Mouse (Mus musculus) intestine, embryonic 16.5 days (tissue): ENCODE results near the gene Gpt2. TPM values are rescaled to one million over a fixed set of nuclear protein-coding genes. Genes with fewer than 3 reads are reported as not detected.

ENCODE experiments used
- ATAC-seq: fragments of 200-750 bp; cut with Nextera tagmentation; 2 replicates; pipeline ENCODE4 v1.8.0; 2017; ENCODE audit warnings: moderate TSS enrichment, moderate library complexity
- H3K27ac ChIP-seq: fragments of 300-500 bp; sonication (generic); 2 replicates; pipeline ENCODE4 v1.5.1; 2014; ENCODE audit warnings: mild to moderate bottlenecking, low read length
- H3K27me3 ChIP-seq: fragments of 300-500 bp; sonication (generic); replicated peaks from 2 replicates; pipeline ENCODE4 v1.6.1; 2014; ENCODE audit warnings: low read length, control low read depth, mixed read lengths; ENCODE audit not compliant: control insufficient read depth, insufficient read depth
- H3K36me3 ChIP-seq: fragments of 300-500 bp; sonication (generic); 2 replicates; pipeline ENCODE4 v1.6.1; 2014; ENCODE audit warnings: low read length, control low read depth; ENCODE audit not compliant: control insufficient read depth, insufficient read depth
- H3K4me1 ChIP-seq: fragments of 300-500 bp; sonication (generic); 2 replicates; pipeline ENCODE4 v1.6.1; 2014; ENCODE audit warnings: low read length, control low read depth, mixed read lengths; ENCODE audit not compliant: control insufficient read depth, insufficient read depth
- H3K4me2 ChIP-seq: fragments of 300-500 bp; sonication (generic); 2 replicates; pipeline ENCODE4 v1.6.1; 2014; ENCODE audit warnings: low read depth, low read length, control low read depth
- H3K4me3 ChIP-seq: fragments of 300-500 bp; sonication (generic); 2 replicates; pipeline ENCODE4 v1.5.1; 2014; ENCODE audit warnings: mild to moderate bottlenecking, low read length
- H3K9ac ChIP-seq: fragments of 300-500 bp; sonication (generic); 2 replicates; pipeline ENCODE4 v1.6.1; 2014; ENCODE audit warnings: low read depth, low read length
- H3K9me3 ChIP-seq: fragments of 300-500 bp; sonication (generic); 2 replicates; pipeline ENCODE4 v1.6.1; 2016; ENCODE audit warnings: low read length, control low read depth; ENCODE audit not compliant: control insufficient read depth
- WGBS: fragments of 180-500 bp; shearing (Covaris S2); extraction: QIAGEN DNeasy Blood & Tissue Kit; methylation state at CpG from one replicate; pipeline ENCODE4 v1.1.7; 2014; 5-methylcytosine and 5-hydroxymethylcytosine counted together
- polyA plus RNA-seq: library from polyadenylated mRNA; unstranded; fragments of >200 nt; fragmentation: Nextera tagmentation; extraction: Ambion mirVana; gene quantifications from 2 replicates; pipeline ENCODE4 v1.2.1, GENCODE M21; 2015

Gpt2 gene
- polyA plus RNA-seq, 1 experiment from 2014 or later, result 12.4 TPM

GRCm38 (mm10) chr8:85460804-85461203 lies 31.6 kb upstream of the Gpt2 start:
- Histone ChIP-seq H3K9me3 (no peaks in the 10 kb centered on the region), H3K4me2 (no peak overlapping the region), H3K4me1 (no peaks in the 10 kb centered on the region), H3K9ac (no peak overlapping the region), H3K4me3 (no peak overlapping the region), H3K27ac (no peak overlapping the region), H3K36me3 (no peaks in the 10 kb centered on the region), H3K27me3 (no peaks in the 10 kb centered on the region)
- 37% methylated on average over 5 of the region's 5 CpGs for WGBS
- ATAC-seq, result no peak

- 83% methylated on average over 3 of the region's 3 CpGs for WGBS
- Histone ChIP-seq H3K4me3 (no peak overlapping the region), H3K9me3 (no peaks in the 10 kb centered on the region), H3K4me2 (no peak overlapping the region), H3K27me3 (no peaks in the 10 kb centered on the region), H3K9ac (no peak overlapping the region), H3K27ac (no peak overlapping the region), H3K36me3 (no peaks in the 10 kb centered on the region), H3K4me1 (no peaks in the 10 kb centered on the region)
- no peak for ATAC-seq
Measured at GRCm38 (mm10) chr8:85461377-85461776, 31.0 kb upstream of the Gpt2 start.

GRCm38 (mm10) chr8:85462441-85462840 lies 29.9 kb upstream of the Gpt2 start:
- H3K27ac ChIP-seq, result no peak overlapping the region
- H3K4me1 ChIP-seq, result no peaks in the 10 kb centered on the region
- no peaks in the 10 kb centered on the region for H3K36me3 ChIP-seq
- H3K27me3 ChIP-seq, result no peaks in the 10 kb centered on the region
- no peak overlapping the region for H3K4me3 ChIP-seq
- H3K4me2 ChIP-seq, result no peak overlapping the region
- no peak for ATAC-seq
- H3K9ac ChIP-seq, result no peak overlapping the region
- WGBS, result 68% methylated on average over 1 of the region's 1 CpGs
- no peaks in the 10 kb centered on the region for H3K9me3 ChIP-seq

GRCm38 (mm10) chr8:85464316-85464715 lies 28.1 kb upstream of the Gpt2 start:
- Histone ChIP-seq H3K9me3 (no peaks in the 10 kb centered on the region), H3K4me2 (no peak overlapping the region), H3K4me1 (no peaks in the 10 kb centered on the region), H3K4me3 (no peak overlapping the region), H3K36me3 (no peaks in the 10 kb centered on the region), H3K27me3 (no peaks in the 10 kb centered on the region), H3K27ac (no peak overlapping the region), H3K9ac (no peak overlapping the region)
- ATAC-seq, result no peak

- no peak for ATAC-seq
- Histone ChIP-seq H3K4me1 (no peaks in the 10 kb centered on the region), H3K9me3 (no peaks in the 10 kb centered on the region), H3K36me3 (no peaks in the 10 kb centered on the region), H3K4me3 (no peak overlapping the region), H3K27ac (no peak overlapping the region), H3K4me2 (no peak overlapping the region), H3K27me3 (no peaks in the 10 kb centered on the region), H3K9ac (no peak overlapping the region)
- WGBS, result 89% methylated on average over 4 of the region's 4 CpGs
Measured at GRCm38 (mm10) chr8:85466056-85466455, 26.3 kb upstream of the Gpt2 start.

GRCm38 (mm10) chr8:85470753-85471152 lies 21.6 kb upstream of the Gpt2 start:
- no peaks in the 10 kb centered on the region for H3K4me1 ChIP-seq

GRCm38 (mm10) chr8:85472800-85473199 lies 19.6 kb upstream of the Gpt2 start:
- H3K9me3 ChIP-seq, result no peaks in the 10 kb centered on the region
- no peak overlapping the region for H3K9ac ChIP-seq
- WGBS, result 66% methylated on average over 6 of the region's 6 CpGs
- H3K4me2 ChIP-seq, result no peak overlapping the region
- H3K4me3 ChIP-seq, result no peak overlapping the region
- H3K4me1 ChIP-seq, result no peaks in the 10 kb centered on the region
- H3K27me3 ChIP-seq, result no peaks in the 10 kb centered on the region
- no peak overlapping the region for H3K27ac ChIP-seq
- H3K36me3 ChIP-seq, result no peaks in the 10 kb centered on the region
- no peak for ATAC-seq

More at GRCm38 (mm10) chr8:85470753-85471152, 21.6 kb upstream of the Gpt2 start:
- WGBS, result 83% methylated on average over 8 of the region's 8 CpGs
- H3K4me2 ChIP-seq, result no peak overlapping the region
- H3K27ac ChIP-seq, result no peak overlapping the region
- H3K9ac ChIP-seq, result no peak overlapping the region
- H3K9me3 ChIP-seq, result no peaks in the 10 kb centered on the region
- no peaks in the 10 kb centered on the region for H3K27me3 ChIP-seq
- ATAC-seq, result no peak
- no peak overlapping the region for H3K4me3 ChIP-seq
- no peaks in the 10 kb centered on the region for H3K36me3 ChIP-seq

GRCm38 (mm10) chr8:85473246-85473645 lies 19.1 kb upstream of the Gpt2 start:
- WGBS, result 71% methylated on average over 4 of the region's 4 CpGs

GRCm38 (mm10) chr8:85474924-85475323 lies 17.5 kb upstream of the Gpt2 start:
- Histone ChIP-seq H3K36me3 (no peaks in the 10 kb centered on the region), H3K9ac (no peak overlapping the region), H3K27me3 (no peaks in the 10 kb centered on the region), H3K27ac (no peak overlapping the region), H3K4me1 (no peaks in the 10 kb centered on the region), H3K9me3 (no peaks in the 10 kb centered on the region), H3K4me3 (no peak overlapping the region), H3K4me2 (no peak overlapping the region)
- no peak for ATAC-seq
- WGBS, result 86% methylated on average over 3 of the region's 3 CpGs

More at GRCm38 (mm10) chr8:85473246-85473645, 19.1 kb upstream of the Gpt2 start:
- no peak overlapping the region for H3K9ac ChIP-seq
- H3K27me3 ChIP-seq, result no peaks in the 10 kb centered on the region
- no peak overlapping the region for H3K27ac ChIP-seq
- no peak overlapping the region for H3K4me2 ChIP-seq
- H3K4me3 ChIP-seq, result no peak overlapping the region
- no peak for ATAC-seq
- H3K36me3 ChIP-seq, result no peaks in the 10 kb centered on the region
- no peaks in the 10 kb centered on the region for H3K9me3 ChIP-seq
- no peaks in the 10 kb centered on the region for H3K4me1 ChIP-seq

- H3K4me3 ChIP-seq, result no peak overlapping the region
- H3K27ac ChIP-seq, result no peak overlapping the region
- H3K4me2 ChIP-seq, result no peak overlapping the region
- H3K9me3 ChIP-seq, result no peaks in the 10 kb centered on the region
- peaks cover 2% of the 10 kb centered on the region; the same call in 1 of the 2 replicates for H3K4me1 ChIP-seq
- H3K9ac ChIP-seq, result no peak overlapping the region
- H3K36me3 ChIP-seq, result no peaks in the 10 kb centered on the region
- no peak for ATAC-seq
- H3K27me3 ChIP-seq, result no peaks in the 10 kb centered on the region
- 59% methylated on average over 4 of the region's 4 CpGs for WGBS
Measured at GRCm38 (mm10) chr8:85476970-85477545, 15.3 kb upstream of the Gpt2 start.
